Mouse (Mus musculus): ENCODE results near the gene Trio. TPM values are rescaled to one million over a fixed set of nuclear protein-coding genes. Genes with fewer than 3 reads are reported as not detected.
A peak's percentile ranks its signal among the peaks of the same experiment; 100 is the strongest.

Trio gene
- polyA plus RNA-seq, 1 experiment from 2014 or later: 39.5 TPM

DNA sequence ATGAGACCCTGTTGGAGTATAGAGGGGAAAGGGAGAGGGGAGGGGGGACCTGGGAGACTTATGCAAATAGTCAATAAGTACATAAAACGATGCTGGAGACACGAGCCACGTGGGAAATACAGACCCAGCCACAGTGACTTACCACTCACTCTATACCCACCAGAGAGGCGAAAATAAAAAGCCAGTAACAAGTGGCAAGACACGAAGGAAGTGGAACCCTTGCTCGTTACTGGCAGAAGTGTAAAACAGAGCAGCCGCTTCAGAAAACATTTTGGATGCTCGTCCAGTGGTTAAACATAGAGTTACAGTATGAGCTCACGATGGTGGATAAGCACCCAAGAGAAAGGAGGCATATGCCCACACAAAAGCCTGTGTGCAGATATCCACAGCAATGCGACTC lies 9.0 kb upstream of the Trio start:
- WGBS: 82% methylated on average over 10 of the region's 10 CpGs
- no peaks in the 10 kb centered on the region for H3K36me3 ChIP-seq
- no peaks in the 10 kb centered on the region for H3K27me3 ChIP-seq
- no peak overlapping the region for H3K9ac ChIP-seq
- ATAC-seq (ENCODE audit: low FRiP score): no peak
- H3K9me3 ChIP-seq: no peaks in the 10 kb centered on the region
- H3K4me3 ChIP-seq: no peak overlapping the region
- no peaks in the 10 kb centered on the region for H3K4me1 ChIP-seq (replicated peaks)
- H3K4me2 ChIP-seq: no peak overlapping the region
- H3K27ac ChIP-seq: no peak overlapping the region

GRCm38 (mm10) chr15:28029371-28029770 lies 3.7 kb upstream of the Trio start:
- Histone ChIP-seq H3K27me3 (no peaks in the 10 kb centered on the region), H3K9me3 (no peaks in the 10 kb centered on the region), H3K27ac (no peak overlapping the region), H3K4me2 (no peak overlapping the region), H3K4me1 (replicated peaks) (peaks cover 7% of the 10 kb centered on the region), H3K36me3 (no peaks in the 10 kb centered on the region), H3K4me3 (no peak overlapping the region), H3K9ac (no peak overlapping the region)
- 94% methylated on average over 7 of the region's 7 CpGs for WGBS
- ATAC-seq (ENCODE audit: low FRiP score): no peak

GRCm38 (mm10) chr15:28028542-28028941 lies 2.9 kb upstream of the Trio start:
- Histone ChIP-seq H3K27ac (no peak overlapping the region), H3K4me1 (replicated peaks) (peaks cover 10% of the 10 kb centered on the region), H3K4me2 (no peak overlapping the region), H3K9me3 (no peaks in the 10 kb centered on the region), H3K36me3 (no peaks in the 10 kb centered on the region), H3K27me3 (no peaks in the 10 kb centered on the region), H3K9ac (no peak overlapping the region), H3K4me3 (no peak overlapping the region)
- WGBS: 96% methylated on average over 6 of the region's 6 CpGs
- no peak for ATAC-seq (ENCODE audit: low FRiP score)

GRCm38 (mm10) chr15:28026167-28026481 lies 476 bp upstream of the Trio start:
- Histone ChIP-seq H3K4me1 (replicated peaks) (peaks cover 34% of the 10 kb centered on the region), H3K27ac (peak overlapping the region; percentile 99), H3K27me3 (no peaks in the 10 kb centered on the region), H3K4me3 (peak overlapping the region; percentile 99), H3K4me2 (peak overlapping the region; percentile 88), H3K9me3 (no peaks in the 10 kb centered on the region), H3K36me3 (no peaks in the 10 kb centered on the region), H3K9ac (peak overlapping the region; percentile 73)
- whole genome bisulfite sequencing: under 1% methylated on average over 18 of the region's 18 CpGs
- no peak for ATAC-seq (ENCODE audit: low FRiP score)

- Histone ChIP-seq H3K36me3 (no peaks in the 10 kb centered on the region), H3K27me3 (no peaks in the 10 kb centered on the region), H3K4me1 (replicated peaks) (peaks cover 44% of the 10 kb centered on the region), H3K9me3 (no peaks in the 10 kb centered on the region), H3K4me2 (peak overlapping the region; percentile 88), H3K9ac (peak overlapping the region; percentile 100), H3K27ac (peak overlapping the region; percentile 99), H3K4me3 (peak overlapping the region; percentile 99)
- peak; percentile 15 for ATAC-seq (ENCODE audit: low FRiP score)
- under 1% methylated on average over 54 of the region's 54 CpGs for WGBS
Measured at GRCm38 (mm10) chr15:28024965-28025338, 696 bp downstream of the Trio start.

GRCm38 (mm10) chr15:28024031-28024964 lies 1.4 kb downstream of the Trio start:
- H3K4me2 ChIP-seq: peak overlapping the region; percentile 88
- WGBS: under 1% methylated on average over 78 of the region's 81 CpGs
- no peaks in the 10 kb centered on the region for H3K27me3 ChIP-seq
- ATAC-seq (ENCODE audit: low FRiP score): peak; percentile 42
- peak overlapping the region; percentile 100 for H3K9ac ChIP-seq
- no peaks in the 10 kb centered on the region for H3K36me3 ChIP-seq
- peak overlapping the region; percentile 99 for H3K4me3 ChIP-seq
- H3K9me3 ChIP-seq: no peaks in the 10 kb centered on the region
- peak overlapping the region; percentile 99 for H3K27ac ChIP-seq
- H3K4me1 ChIP-seq (replicated peaks): peaks cover 50% of the 10 kb centered on the region

DNA sequence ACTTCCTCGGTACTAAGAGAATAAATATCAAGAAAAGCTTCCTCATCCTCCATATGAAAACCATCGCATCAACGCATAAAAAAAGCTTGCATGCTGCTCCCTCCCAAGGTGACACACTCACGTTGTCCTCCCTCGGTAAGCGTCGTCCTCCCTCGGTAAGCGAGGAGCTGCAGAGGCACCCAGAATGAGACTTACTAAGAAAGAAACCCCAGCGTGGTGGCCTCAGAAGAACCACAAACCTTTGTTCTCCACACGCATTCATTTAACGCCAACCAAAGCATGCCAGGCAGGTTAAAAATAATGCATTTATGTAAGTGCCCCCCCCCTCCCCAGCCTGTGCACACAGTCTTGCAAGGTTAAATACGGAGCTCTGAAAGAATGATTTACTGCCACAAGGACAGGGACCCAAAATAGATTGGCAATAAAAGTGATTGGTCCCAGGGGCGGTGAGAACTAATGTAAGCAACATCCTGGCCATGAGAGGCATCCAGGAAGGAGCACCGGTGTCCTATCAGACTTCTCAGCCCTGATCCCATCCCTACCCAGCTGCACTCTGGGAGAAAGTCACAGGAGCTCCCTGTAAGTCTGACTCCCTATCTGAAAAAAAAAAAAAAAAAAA lies 3.9 kb downstream of the Trio start:
- no peaks in the 10 kb centered on the region for H3K9me3 ChIP-seq
- no peak overlapping the region for H3K27ac ChIP-seq
- peak overlapping the region; percentile 58 for H3K9ac ChIP-seq
- peak overlapping the region; percentile 99 for H3K4me3 ChIP-seq
- H3K27me3 ChIP-seq: no peaks in the 10 kb centered on the region
- WGBS: 9% methylated on average over 15 of the region's 15 CpGs
- no peak for ATAC-seq (ENCODE audit: low FRiP score)
- H3K36me3 ChIP-seq: no peaks in the 10 kb centered on the region
- H3K4me1 ChIP-seq (replicated peaks): peaks cover 61% of the 10 kb centered on the region
- H3K4me2 ChIP-seq: peak overlapping the region; percentile 88

- no peak overlapping the region for H3K27ac ChIP-seq
- H3K9ac ChIP-seq: 0 out of 2 replicates have a peak overlapping the region, but pooled peaks have one; percentile 9
- no peak overlapping the region for H3K4me2 ChIP-seq
- H3K36me3 ChIP-seq: no peaks in the 10 kb centered on the region
- H3K9me3 ChIP-seq: no peaks in the 10 kb centered on the region
- H3K4me3 ChIP-seq: no peak overlapping the region
- WGBS: 69% methylated on average over 7 of the region's 7 CpGs
- no peak for ATAC-seq (ENCODE audit: low FRiP score)
- H3K4me1 ChIP-seq (replicated peaks): peaks cover 72% of the 10 kb centered on the region
- H3K27me3 ChIP-seq: no peaks in the 10 kb centered on the region
Measured at GRCm38 (mm10) chr15:28019393-28020070, 6.1 kb downstream of the Trio start.

DNA sequence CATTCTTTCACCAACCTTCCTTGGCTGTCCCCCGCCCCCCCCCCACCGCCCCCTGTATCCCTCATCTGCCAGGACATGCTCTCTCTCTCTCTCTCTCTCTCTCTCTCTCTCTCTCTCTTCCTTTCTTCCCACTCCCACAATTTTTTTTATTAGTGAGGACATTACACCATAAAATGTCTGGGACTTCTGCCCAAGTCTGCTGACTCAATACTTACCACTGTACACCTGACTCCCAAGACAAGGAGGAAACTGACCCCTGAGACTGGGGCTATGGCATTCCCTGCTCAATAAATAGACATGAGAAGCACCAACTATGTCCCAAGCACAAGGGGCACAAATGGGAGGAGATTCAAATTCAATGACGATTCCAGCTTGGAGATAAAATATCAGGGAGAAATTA lies 18.1 kb downstream of the Trio start:
- Histone ChIP-seq H3K4me1 (replicated peaks) (peaks cover 75% of the 10 kb centered on the region), H3K4me3 (no peak overlapping the region), H3K27me3 (no peaks in the 10 kb centered on the region), H3K4me2 (no peak overlapping the region), H3K9ac (no peak overlapping the region), H3K36me3 (no peaks in the 10 kb centered on the region), H3K27ac (no peak overlapping the region), H3K9me3 (no peaks in the 10 kb centered on the region)
- 74% methylated on average over 2 of the region's 3 CpGs for WGBS
- no peak for ATAC-seq (ENCODE audit: low FRiP score)

GRCm38 (mm10) chr15:28004192-28004767 lies 21.4 kb downstream of the Trio start:
- Histone ChIP-seq H3K27ac (peak overlapping the region; percentile 53), H3K4me3 (no peak overlapping the region), H3K9me3 (no peaks in the 10 kb centered on the region), H3K36me3 (no peaks in the 10 kb centered on the region), H3K9ac (no peak overlapping the region), H3K4me1 (replicated peaks) (peaks cover 73% of the 10 kb centered on the region), H3K4me2 (no peak overlapping the region), H3K27me3 (no peaks in the 10 kb centered on the region)
- WGBS: 55% methylated on average over 5 of the region's 5 CpGs
- ATAC-seq (ENCODE audit: low FRiP score): no peak

GRCm38 (mm10) chr15:28002515-28002914 lies 23.1 kb downstream of the Trio start:
- WGBS: 24% methylated on average over 3 of the region's 3 CpGs
- Histone ChIP-seq H3K4me3 (no peak overlapping the region), H3K27ac (no peak overlapping the region), H3K4me1 (replicated peaks) (peaks cover 77% of the 10 kb centered on the region), H3K27me3 (no peaks in the 10 kb centered on the region), H3K4me2 (no peak overlapping the region), H3K9ac (no peak overlapping the region), H3K9me3 (no peaks in the 10 kb centered on the region), H3K36me3 (no peaks in the 10 kb centered on the region)
- no peak for ATAC-seq (ENCODE audit: low FRiP score)

DNA sequence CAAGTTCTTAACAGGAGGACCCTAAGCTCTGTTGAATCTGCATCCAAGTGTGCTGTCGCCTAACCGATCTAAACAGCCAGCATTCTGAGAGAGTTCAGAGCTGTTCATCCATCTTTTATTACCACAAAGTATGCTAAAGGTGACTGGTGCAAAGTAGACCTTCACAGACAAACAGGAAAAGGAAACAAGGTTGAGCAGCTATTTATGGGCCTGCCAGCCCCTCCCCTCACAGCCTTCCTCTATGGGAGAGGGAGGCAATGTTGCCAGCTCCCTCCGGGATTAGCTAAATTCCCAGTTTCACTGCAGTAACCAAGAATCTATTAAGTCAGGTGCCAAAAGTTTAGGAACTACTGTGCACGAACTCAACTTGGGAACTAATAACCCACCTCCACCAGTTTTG lies 24.3 kb downstream of the Trio start:
- Histone ChIP-seq H3K27ac (no peak overlapping the region), H3K4me3 (no peak overlapping the region), H3K27me3 (no peaks in the 10 kb centered on the region), H3K36me3 (0 out of 2 replicates have a peak, but pooled peaks cover 1% of the 10 kb centered on the region), H3K4me2 (no peak overlapping the region), H3K9ac (no peak overlapping the region), H3K9me3 (no peaks in the 10 kb centered on the region), H3K4me1 (replicated peaks) (peaks cover 82% of the 10 kb centered on the region)
- ATAC-seq (ENCODE audit: low FRiP score): no peak
- WGBS: 59% methylated on average over 4 of the region's 4 CpGs
